Mouse (Mus musculus): ENCODE results near the gene Ccdc187. TPM values are rescaled to one million over a fixed set of nuclear protein-coding genes. Genes with fewer than 3 reads are reported as not detected.

Ccdc187 gene
- polyA plus RNA-seq, 1 experiment from 2014 or later, result not detected

DNA sequence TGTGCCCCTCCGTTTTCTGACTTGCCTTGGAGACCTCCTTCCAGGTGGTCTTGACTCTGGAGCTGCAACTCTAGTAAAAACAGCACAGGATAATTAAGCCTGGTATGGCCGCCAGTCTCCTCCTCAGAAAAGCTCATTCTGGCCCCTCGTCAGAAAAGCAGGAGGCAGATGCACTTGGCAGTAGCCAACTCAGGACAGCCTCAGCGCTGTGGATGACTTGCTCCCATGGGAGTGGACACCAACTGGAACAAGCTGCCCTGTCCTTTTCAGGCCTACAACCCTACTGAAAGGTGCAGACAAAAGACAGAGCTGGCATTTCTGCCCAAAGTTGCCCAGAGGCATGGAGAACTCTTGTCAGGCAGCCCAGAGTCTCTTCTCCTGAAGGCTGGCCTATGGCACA is 39.5 kb downstream of the Ccdc187 start:
- WGBS, result 65% methylated on average over 4 of the region's 4 CpGs
- ATAC-seq (replicated peaks; ENCODE audit: low FRiP score), result no peak
- Histone ChIP-seq H3K4me1 (replicated peaks; ENCODE audit: control insufficient read depth, insufficient read depth, low read length) (no peaks in the 10 kb centered on the region), H3K36me3 (ENCODE audit: control insufficient read depth, insufficient read depth, low read length) (no peaks in the 10 kb centered on the region), H3K4me3 (ENCODE audit: low read depth, low read length) (no peak overlapping the region), H3K9ac (ENCODE audit: low read depth, low read length) (no peak overlapping the region), H3K27ac (ENCODE audit: low read depth, low read length) (no peak overlapping the region), H3K4me2 (no peak overlapping the region), H3K27me3 (replicated peaks; ENCODE audit: control insufficient read depth, insufficient read depth, low read length) (peaks cover 6% of the 10 kb centered on the region; the same call in 1 of the 2 replicates), H3K9me3 (ENCODE audit: control insufficient read depth, low read length) (no peaks in the 10 kb centered on the region)
- no peak for DNase-seq (ENCODE audit: low spot score)

DNA sequence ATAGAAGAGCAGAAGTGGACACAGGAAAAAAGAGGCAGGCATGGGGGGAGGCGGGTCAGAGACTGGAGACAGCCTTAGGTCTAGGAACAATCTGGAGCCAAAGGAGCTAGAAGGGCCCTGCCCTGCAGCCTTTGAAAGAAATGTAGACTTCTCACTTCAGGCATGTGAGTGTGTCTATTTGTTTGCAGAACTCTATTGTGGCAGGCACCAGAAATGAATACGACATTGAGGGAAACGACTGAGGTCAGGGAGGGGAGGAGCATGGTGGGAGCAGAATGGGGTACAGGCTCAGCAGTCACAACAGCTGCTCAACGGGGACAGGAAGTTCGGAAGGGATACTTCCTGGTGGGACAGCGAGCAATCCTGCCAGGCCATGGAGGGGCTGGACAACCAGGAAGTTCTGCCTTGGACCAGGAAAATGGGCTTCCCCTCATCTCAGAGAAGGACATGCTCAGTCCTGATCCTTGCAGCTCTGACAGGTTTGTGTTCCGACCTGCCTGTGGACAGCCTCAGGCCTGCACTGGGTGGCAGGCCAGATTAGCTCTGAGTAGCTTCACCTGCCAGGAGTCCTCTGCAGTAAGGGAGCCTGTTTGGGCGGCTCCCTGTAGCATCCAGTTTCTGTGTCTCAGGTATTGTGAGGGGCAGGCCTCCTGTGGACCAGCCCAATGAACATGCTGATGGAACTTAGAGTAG is 41.7 kb downstream of the Ccdc187 start:
- Histone ChIP-seq H3K9me3 (ENCODE audit: control insufficient read depth, low read length) (no peaks in the 10 kb centered on the region), H3K4me3 (ENCODE audit: low read depth, low read length) (no peak overlapping the region), H3K27me3 (replicated peaks; ENCODE audit: control insufficient read depth, insufficient read depth, low read length) (peaks cover 6% of the 10 kb centered on the region; the same call in 1 of the 2 replicates), H3K9ac (ENCODE audit: low read depth, low read length) (no peak overlapping the region), H3K27ac (ENCODE audit: low read depth, low read length) (no peak overlapping the region), H3K4me1 (replicated peaks; ENCODE audit: control insufficient read depth, insufficient read depth, low read length) (no peaks in the 10 kb centered on the region), H3K36me3 (ENCODE audit: control insufficient read depth, insufficient read depth, low read length) (no peaks in the 10 kb centered on the region), H3K4me2 (no peak overlapping the region)
- no peak for ATAC-seq (replicated peaks; ENCODE audit: low FRiP score)
- 48% methylated on average over 8 of the region's 8 CpGs for WGBS
- no peak for DNase-seq (ENCODE audit: low spot score)

DNA sequence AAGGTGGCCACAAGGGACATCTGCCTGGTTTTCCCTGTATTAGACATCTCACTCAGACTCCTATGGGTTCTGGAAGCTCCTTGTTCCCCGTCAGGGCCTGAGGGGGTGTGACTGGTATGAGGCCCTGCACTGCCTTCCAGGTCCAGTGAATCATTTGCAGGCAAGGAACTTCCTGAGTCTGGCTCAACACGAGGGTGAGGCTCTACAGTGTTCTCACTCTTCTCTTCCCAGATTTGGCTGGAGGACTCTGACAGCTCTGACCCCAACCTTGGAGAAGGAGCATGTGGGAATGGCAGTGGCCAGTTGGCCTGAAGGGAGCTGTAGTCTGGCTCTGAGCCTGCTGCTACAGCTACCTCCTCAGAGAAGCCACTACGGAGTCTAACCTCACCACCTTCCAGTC is 46.8 kb downstream of the Ccdc187 start:
- H3K36me3 ChIP-seq (ENCODE audit: control insufficient read depth, insufficient read depth, low read length), result no peaks in the 10 kb centered on the region
- H3K9ac ChIP-seq (ENCODE audit: low read depth, low read length), result no peak overlapping the region
- 0 out of 2 replicates have a peak, but pooled peaks cover 2% of the 10 kb centered on the region for H3K27me3 ChIP-seq (replicated peaks; ENCODE audit: control insufficient read depth, insufficient read depth, low read length)
- no peak overlapping the region for H3K4me2 ChIP-seq
- ATAC-seq (replicated peaks; ENCODE audit: low FRiP score) (no peak), DNase-seq (ENCODE audit: low spot score) (no peak)
- 42% methylated on average over 3 of the region's 3 CpGs for WGBS
- H3K4me1 ChIP-seq (replicated peaks; ENCODE audit: control insufficient read depth, insufficient read depth, low read length), result no peaks in the 10 kb centered on the region
- H3K9me3 ChIP-seq (ENCODE audit: control insufficient read depth, low read length), result no peaks in the 10 kb centered on the region
- H3K4me3 ChIP-seq (ENCODE audit: low read depth, low read length), result no peak overlapping the region
- H3K27ac ChIP-seq (ENCODE audit: low read depth, low read length), result no peak overlapping the region

- no peak overlapping the region for H3K4me2 ChIP-seq
- H3K4me3 ChIP-seq (ENCODE audit: low read depth, low read length), result no peak overlapping the region
- H3K27ac ChIP-seq (ENCODE audit: low read depth, low read length), result no peak overlapping the region
- DNase-seq (ENCODE audit: low spot score) (no peak), ATAC-seq (replicated peaks; ENCODE audit: low FRiP score) (no peak)
- no peaks in the 10 kb centered on the region for H3K9me3 ChIP-seq (ENCODE audit: control insufficient read depth, low read length)
- H3K27me3 ChIP-seq (replicated peaks; ENCODE audit: control insufficient read depth, insufficient read depth, low read length), result no peaks in the 10 kb centered on the region; the same call in 1 of the 2 replicates
- WGBS, result 78% methylated on average over 3 of the region's 3 CpGs
- H3K4me1 ChIP-seq (replicated peaks; ENCODE audit: control insufficient read depth, insufficient read depth, low read length), result peaks cover 7% of the 10 kb centered on the region; the same call in 1 of the 2 replicates
- no peaks in the 10 kb centered on the region for H3K36me3 ChIP-seq (ENCODE audit: control insufficient read depth, insufficient read depth, low read length)
- no peak overlapping the region for H3K9ac ChIP-seq (ENCODE audit: low read depth, low read length)
These were observed 53.5 kb downstream of the Ccdc187 start for GRCm38 (mm10) chr2:26240841-26241240.

DNA sequence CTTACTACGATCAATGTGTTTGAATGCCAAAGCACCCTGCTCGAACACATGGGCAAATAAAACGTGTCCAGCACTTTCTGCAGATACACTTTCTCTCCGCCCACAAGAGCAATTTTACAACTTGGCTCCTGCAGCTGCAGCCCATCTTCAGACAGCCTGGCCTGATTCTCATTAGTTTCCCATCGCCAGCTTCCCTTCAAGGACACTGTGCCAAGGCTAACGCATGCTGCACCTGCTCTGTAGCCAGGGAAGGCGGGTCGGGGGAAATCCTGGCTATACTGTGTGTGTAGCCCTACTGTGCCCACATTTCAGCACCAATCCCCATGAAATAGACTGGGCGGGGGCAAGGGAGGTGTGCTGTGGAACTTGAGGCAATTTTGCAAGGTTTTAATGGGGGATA is 54.0 kb downstream of the Ccdc187 start:
- DNase-seq (ENCODE audit: low spot score), result no peak

GRCm38 (mm10) chr2:26237290-26237782 is 57.0 kb downstream of the Ccdc187 start, which contains the start of gene Qsox2:
Gene Qsox2, minus strand, starts transcription at chr2:26237525.
- Histone ChIP-seq H3K9ac (ENCODE audit: low read depth, low read length) (peak within 1 kb of the TSS; percentile 97), H3K4me2 (peak within 1 kb of the TSS; percentile 86), H3K4me3 (ENCODE audit: low read depth, low read length) (peak within 1 kb of the TSS; percentile 92), H3K27me3 (replicated peaks; ENCODE audit: control insufficient read depth, insufficient read depth, low read length) (no peaks in the 10 kb centered on the region; the same call in 1 of the 2 replicates), H3K27ac (ENCODE audit: low read depth, low read length) (peak within 1 kb of the TSS; percentile 75; the same call in 1 of the 2 replicates), H3K4me1 (replicated peaks; ENCODE audit: control insufficient read depth, insufficient read depth, low read length) (peaks cover 27% of the 10 kb centered on the region), H3K36me3 (ENCODE audit: control insufficient read depth, insufficient read depth, low read length) (no peaks in the 10 kb centered on the region), H3K9me3 (ENCODE audit: control insufficient read depth, low read length) (no peaks in the 10 kb centered on the region)
- 1% methylated on average over 35 of the region's 36 CpGs for WGBS
- peak; percentile 93 for ATAC-seq (replicated peaks; ENCODE audit: low FRiP score)
- peak; percentile 93 for DNase-seq (ENCODE audit: low spot score)

More for the DNA sequence above, 54.0 kb downstream of the Ccdc187 start:
- Histone ChIP-seq H3K36me3 (ENCODE audit: control insufficient read depth, insufficient read depth, low read length) (no peaks in the 10 kb centered on the region), H3K27me3 (replicated peaks; ENCODE audit: control insufficient read depth, insufficient read depth, low read length) (no peaks in the 10 kb centered on the region; the same call in 1 of the 2 replicates), H3K4me3 (ENCODE audit: low read depth, low read length) (no peak overlapping the region), H3K27ac (ENCODE audit: low read depth, low read length) (no peak overlapping the region), H3K9ac (ENCODE audit: low read depth, low read length) (no peak overlapping the region), H3K4me1 (replicated peaks; ENCODE audit: control insufficient read depth, insufficient read depth, low read length) (peaks cover 12% of the 10 kb centered on the region), H3K9me3 (ENCODE audit: control insufficient read depth, low read length) (no peaks in the 10 kb centered on the region), H3K4me2 (no peak overlapping the region)
- no peak for ATAC-seq (replicated peaks; ENCODE audit: low FRiP score)
- WGBS, result 59% methylated on average over 9 of the region's 9 CpGs

GRCm38 (mm10) chr2:26236681-26237289 is 57.6 kb downstream of the Ccdc187 start:
- Histone ChIP-seq H3K4me1 (replicated peaks; ENCODE audit: control insufficient read depth, insufficient read depth, low read length) (peaks cover 27% of the 10 kb centered on the region), H3K27me3 (replicated peaks; ENCODE audit: control insufficient read depth, insufficient read depth, low read length) (no peaks in the 10 kb centered on the region; the same call in 1 of the 2 replicates), H3K4me3 (ENCODE audit: low read depth, low read length) (peak overlapping the region; percentile 92), H3K27ac (ENCODE audit: low read depth, low read length) (peak overlapping the region; percentile 75; the same call in 1 of the 2 replicates), H3K4me2 (peak overlapping the region; percentile 86), H3K9ac (ENCODE audit: low read depth, low read length) (peak overlapping the region; percentile 97), H3K9me3 (ENCODE audit: control insufficient read depth, low read length) (no peaks in the 10 kb centered on the region), H3K36me3 (ENCODE audit: control insufficient read depth, insufficient read depth, low read length) (no peaks in the 10 kb centered on the region)
- peak; percentile 38 for DNase-seq (ENCODE audit: low spot score)
- under 1% methylated on average over 51 of the region's 51 CpGs for WGBS
- peak; percentile 31 for ATAC-seq (replicated peaks; ENCODE audit: low FRiP score)

DNA sequence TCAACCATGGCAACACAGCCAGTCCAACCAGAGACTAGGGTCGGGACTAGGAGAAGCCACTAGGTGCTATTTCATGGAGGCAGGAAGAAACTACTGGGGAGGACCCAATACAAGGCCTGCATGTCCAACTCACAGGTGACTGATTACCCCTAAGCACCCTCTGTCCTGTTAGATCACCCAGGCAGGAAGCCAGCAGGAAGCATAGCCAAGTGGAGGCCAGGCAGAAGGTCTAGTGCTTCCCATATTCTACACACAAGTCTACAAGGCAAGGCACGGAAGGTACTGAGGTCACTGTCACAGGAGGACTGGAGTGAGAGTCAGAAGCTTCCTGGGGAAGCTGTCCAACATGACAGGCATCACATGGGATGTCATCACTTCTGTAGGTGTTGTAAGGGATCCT is 59.6 kb downstream of the Ccdc187 start:
- H3K36me3 ChIP-seq (ENCODE audit: control insufficient read depth, insufficient read depth, low read length), result no peaks in the 10 kb centered on the region
- H3K27me3 ChIP-seq (replicated peaks; ENCODE audit: control insufficient read depth, insufficient read depth, low read length), result no peaks in the 10 kb centered on the region; the same call in 1 of the 2 replicates
- no peak overlapping the region for H3K4me3 ChIP-seq (ENCODE audit: low read depth, low read length)
- DNase-seq (ENCODE audit: low spot score), result no peak
- H3K4me1 ChIP-seq (replicated peaks; ENCODE audit: control insufficient read depth, insufficient read depth, low read length), result peaks cover 27% of the 10 kb centered on the region
- H3K9me3 ChIP-seq (ENCODE audit: control insufficient read depth, low read length), result no peaks in the 10 kb centered on the region
- no peak overlapping the region for H3K9ac ChIP-seq (ENCODE audit: low read depth, low read length)
- H3K27ac ChIP-seq (ENCODE audit: low read depth, low read length), result no peak overlapping the region
- H3K4me2 ChIP-seq, result peak overlapping the region; percentile 18; the same call in 1 of the 2 replicates
- 77% methylated on average over 2 of the region's 2 CpGs for WGBS
- ATAC-seq (replicated peaks; ENCODE audit: low FRiP score), result no peak

Measured in liver, embryonic 11.5 days (tissue).